Mouse (Mus musculus): ENCODE measurements around the gene Mcoln1. TPM values are rescaled to one million over a fixed set of nuclear protein-coding genes. Genes with fewer than 3 reads are reported as not detected.
A peak's percentile ranks its signal among the peaks of the same experiment; 100 is the strongest.

The Mcoln1 gene
- polyA plus RNA-seq (2015; fragmentation: Nextera tagmentation; extraction: Ambion mirVana), result 72.2 and 73.5 TPM in 2 replicates

- ATAC-seq (ENCODE audit: low FRiP score, low TSS enrichment), result peak; percentile 92
- peak within 1 kb of the TSS; percentile 84 for H3K4me3 ChIP-seq (ENCODE audit: low read length)
- WGBS, result under 1% methylated on average over 65 of the region's 70 CpGs
- H3K27me3 ChIP-seq (ENCODE audit: insufficient read depth, low read length), result no peaks in the 10 kb centered on the region
- peaks cover 20% of the 10 kb centered on the region for H3K36me3 ChIP-seq (ENCODE audit: insufficient read depth, low read length)
- peaks cover 15% of the 10 kb centered on the region for H3K4me1 ChIP-seq (ENCODE audit: insufficient read depth, low read length)
- peaks cover 11% of the 10 kb centered on the region for H3K9me3 ChIP-seq (ENCODE audit: low read length)
- peak within 1 kb of the TSS; percentile 83 for H3K4me2 ChIP-seq (replicated peaks; ENCODE audit: low read depth, low read length)
- peak within 1 kb of the TSS; percentile 88 for H3K9ac ChIP-seq (replicated peaks; ENCODE audit: low read length)
- peak within 1 kb of the TSS; percentile 97 for H3K27ac ChIP-seq (ENCODE audit: low read length)
Measured at GRCm38 (mm10) chr8:3500235-3501090, at the start of gene Mcoln1. Mcoln1 (plus strand) TSS chr8:3500457.

DNA sequence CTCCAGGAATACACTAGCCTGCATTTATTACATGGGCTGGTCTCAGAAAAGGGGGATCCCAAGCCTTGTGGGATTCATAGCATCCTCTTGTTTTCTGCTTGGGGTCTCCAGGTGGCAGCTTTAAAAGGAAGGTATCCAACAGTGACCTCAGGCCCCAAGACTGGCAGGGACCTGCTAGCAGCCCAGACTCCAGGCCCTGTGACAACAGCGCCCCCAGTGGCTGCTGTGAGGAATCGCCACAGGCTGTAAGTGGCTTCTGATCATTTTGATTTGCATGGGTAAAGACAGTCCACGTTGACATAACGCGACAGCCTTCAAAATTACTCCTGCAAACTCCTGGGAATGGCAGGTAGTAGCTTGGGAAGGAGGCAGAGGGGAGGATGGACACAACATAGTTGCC, 49.6 kb upstream of the Mcoln1 start:
- WGBS, result 30% methylated on average over 5 of the region's 5 CpGs
- H3K27ac ChIP-seq (ENCODE audit: low read length), result no peak overlapping the region
- no peak for ATAC-seq (ENCODE audit: low FRiP score, low TSS enrichment)
- H3K9me3 ChIP-seq (ENCODE audit: low read length), result no peaks in the 10 kb centered on the region
- H3K4me2 ChIP-seq (replicated peaks; ENCODE audit: low read depth, low read length), result no peak overlapping the region
- H3K4me1 ChIP-seq (ENCODE audit: insufficient read depth, low read length), result no peaks in the 10 kb centered on the region
- H3K36me3 ChIP-seq (ENCODE audit: insufficient read depth, low read length), result peaks cover 85% of the 10 kb centered on the region
- no peak overlapping the region for H3K4me3 ChIP-seq (ENCODE audit: low read length)
- no peak overlapping the region for H3K9ac ChIP-seq (replicated peaks; ENCODE audit: low read length)
- H3K27me3 ChIP-seq (ENCODE audit: insufficient read depth, low read length), result no peaks in the 10 kb centered on the region

- Histone ChIP-seq H3K27me3 (ENCODE audit: insufficient read depth, low read length) (no peaks in the 10 kb centered on the region), H3K36me3 (ENCODE audit: insufficient read depth, low read length) (peaks cover 87% of the 10 kb centered on the region), H3K4me3 (ENCODE audit: low read length) (no peak overlapping the region), H3K4me2 (replicated peaks; ENCODE audit: low read depth, low read length) (no peak overlapping the region), H3K27ac (ENCODE audit: low read length) (no peak overlapping the region), H3K9ac (replicated peaks; ENCODE audit: low read length) (no peak overlapping the region), H3K4me1 (ENCODE audit: insufficient read depth, low read length) (no peaks in the 10 kb centered on the region), H3K9me3 (ENCODE audit: low read length) (no peaks in the 10 kb centered on the region)
- 89% methylated on average over 25 of the region's 25 CpGs for WGBS
- peak; percentile 55; the same call in 1 of the 2 replicates for ATAC-seq (ENCODE audit: low FRiP score, low TSS enrichment)
Measured at GRCm38 (mm10) chr8:3451992-3452391, 48.3 kb upstream of the Mcoln1 start.

DNA sequence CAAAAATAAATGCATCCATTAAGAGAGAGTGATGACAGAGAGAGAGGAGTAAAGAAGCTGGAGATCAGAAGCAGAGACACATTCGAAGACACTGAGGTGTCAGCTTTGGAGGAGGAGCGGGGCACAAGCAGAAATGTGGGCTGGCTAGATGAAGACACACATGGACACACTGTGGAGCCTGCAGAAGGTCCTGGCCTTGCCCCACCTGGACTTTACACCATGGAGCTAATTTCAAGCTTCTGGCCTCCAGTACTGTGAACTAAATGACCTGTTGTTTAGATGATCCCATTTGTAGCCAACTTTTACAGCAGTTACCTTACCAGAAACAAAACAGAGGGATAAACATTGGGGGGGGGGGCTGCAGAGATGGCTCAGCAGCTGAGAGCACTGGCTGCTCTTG, 37.0 kb upstream of the Mcoln1 start:
- no peaks in the 10 kb centered on the region for H3K9me3 ChIP-seq (ENCODE audit: low read length)
- WGBS, result 82% methylated on average over 2 of the region's 2 CpGs
- ATAC-seq (ENCODE audit: low FRiP score, low TSS enrichment), result no peak

GRCm38 (mm10) chr8:3464309-3464708, 35.9 kb upstream of the Mcoln1 start:
- WGBS, result 52% methylated on average over 5 of the region's 5 CpGs
- Histone ChIP-seq H3K27ac (ENCODE audit: low read length) (no peak overlapping the region), H3K27me3 (ENCODE audit: insufficient read depth, low read length) (no peaks in the 10 kb centered on the region), H3K4me3 (ENCODE audit: low read length) (no peak overlapping the region), H3K36me3 (ENCODE audit: insufficient read depth, low read length) (0 out of 2 replicates have a peak, but pooled peaks cover 2% of the 10 kb centered on the region), H3K4me2 (replicated peaks; ENCODE audit: low read depth, low read length) (no peak overlapping the region), H3K9ac (replicated peaks; ENCODE audit: low read length) (no peak overlapping the region), H3K9me3 (ENCODE audit: low read length) (no peaks in the 10 kb centered on the region), H3K4me1 (ENCODE audit: insufficient read depth, low read length) (peaks cover 4% of the 10 kb centered on the region; the same call in 1 of the 2 replicates)
- ATAC-seq (ENCODE audit: low FRiP score, low TSS enrichment), result no peak

More for the DNA sequence above, 37.0 kb upstream of the Mcoln1 start:
- no peak overlapping the region for H3K4me2 ChIP-seq (replicated peaks; ENCODE audit: low read depth, low read length)
- H3K36me3 ChIP-seq (ENCODE audit: insufficient read depth, low read length), result peaks cover 6% of the 10 kb centered on the region; the same call in 1 of the 2 replicates
- no peak overlapping the region for H3K27ac ChIP-seq (ENCODE audit: low read length)
- no peak overlapping the region for H3K4me3 ChIP-seq (ENCODE audit: low read length)
- H3K4me1 ChIP-seq (ENCODE audit: insufficient read depth, low read length), result peaks cover 4% of the 10 kb centered on the region; the same call in 1 of the 2 replicates
- H3K27me3 ChIP-seq (ENCODE audit: insufficient read depth, low read length), result no peaks in the 10 kb centered on the region
- H3K9ac ChIP-seq (replicated peaks; ENCODE audit: low read length), result no peak overlapping the region

DNA sequence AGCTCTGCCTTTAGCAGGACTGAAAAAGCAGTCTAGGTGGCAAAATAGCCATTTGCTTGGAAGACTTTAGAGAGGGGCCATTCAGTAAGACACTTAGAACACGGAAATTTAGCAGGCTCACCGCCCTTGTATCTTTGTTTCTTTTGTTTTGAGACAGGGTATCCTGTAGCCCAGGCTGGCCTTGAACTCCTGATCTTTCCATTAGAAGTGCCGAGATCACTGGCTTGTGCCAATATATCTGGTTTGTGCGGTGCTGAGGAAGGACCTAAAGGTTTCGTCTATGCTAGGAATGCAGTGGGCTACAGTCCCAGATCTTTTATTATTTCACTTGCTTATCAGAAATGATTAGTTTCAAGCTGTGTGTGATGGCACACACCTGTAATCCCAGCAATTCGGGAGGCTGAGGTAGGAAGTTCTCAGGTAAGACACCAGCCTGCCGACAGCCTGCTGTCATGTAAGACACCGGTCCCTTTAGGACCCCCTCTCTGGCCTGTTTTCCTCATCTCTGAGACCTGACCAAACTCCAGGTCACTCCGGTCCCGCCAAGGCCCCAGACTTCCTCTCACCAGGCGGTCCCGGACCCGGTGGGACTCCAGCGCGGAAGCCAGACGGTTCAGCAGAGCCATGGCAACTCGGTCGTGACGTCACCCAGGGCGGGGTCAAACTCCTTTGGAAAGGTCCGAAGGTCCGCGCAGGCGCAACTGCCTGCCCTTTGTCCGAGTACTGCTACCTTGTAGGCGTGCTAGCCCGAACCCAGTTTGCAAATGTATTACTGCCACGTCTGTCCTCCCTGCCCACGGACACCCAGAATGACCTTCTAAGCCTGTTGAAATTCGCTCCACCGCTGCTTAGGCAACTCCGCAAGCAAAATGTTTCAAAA, 33.0 kb upstream of the Mcoln1 start, which contains the start of gene Pex11g:
TSS of gene Pex11g (minus strand) at position 675 of the 880 bp plus-strand sequence.
- H3K27ac ChIP-seq (ENCODE audit: low read length), result peak within 1 kb of the TSS; percentile 74
- peaks cover 4% of the 10 kb centered on the region; the same call in 1 of the 2 replicates for H3K4me1 ChIP-seq (ENCODE audit: insufficient read depth, low read length)
- peak within 1 kb of the TSS; percentile 47 for H3K4me3 ChIP-seq (ENCODE audit: low read length)
- H3K27me3 ChIP-seq (ENCODE audit: insufficient read depth, low read length), result no peaks in the 10 kb centered on the region
- peak within 1 kb of the TSS; percentile 79 for H3K9ac ChIP-seq (replicated peaks; ENCODE audit: low read length)
- H3K36me3 ChIP-seq (ENCODE audit: insufficient read depth, low read length), result no peaks in the 10 kb centered on the region
- no peaks in the 10 kb centered on the region for H3K9me3 ChIP-seq (ENCODE audit: low read length)
- H3K4me2 ChIP-seq (replicated peaks; ENCODE audit: low read depth, low read length), result peak within 1 kb of the TSS; percentile 54
- peak; percentile 97 for ATAC-seq (ENCODE audit: low FRiP score, low TSS enrichment)
- WGBS, result 6% methylated on average over 32 of the region's 32 CpGs

DNA sequence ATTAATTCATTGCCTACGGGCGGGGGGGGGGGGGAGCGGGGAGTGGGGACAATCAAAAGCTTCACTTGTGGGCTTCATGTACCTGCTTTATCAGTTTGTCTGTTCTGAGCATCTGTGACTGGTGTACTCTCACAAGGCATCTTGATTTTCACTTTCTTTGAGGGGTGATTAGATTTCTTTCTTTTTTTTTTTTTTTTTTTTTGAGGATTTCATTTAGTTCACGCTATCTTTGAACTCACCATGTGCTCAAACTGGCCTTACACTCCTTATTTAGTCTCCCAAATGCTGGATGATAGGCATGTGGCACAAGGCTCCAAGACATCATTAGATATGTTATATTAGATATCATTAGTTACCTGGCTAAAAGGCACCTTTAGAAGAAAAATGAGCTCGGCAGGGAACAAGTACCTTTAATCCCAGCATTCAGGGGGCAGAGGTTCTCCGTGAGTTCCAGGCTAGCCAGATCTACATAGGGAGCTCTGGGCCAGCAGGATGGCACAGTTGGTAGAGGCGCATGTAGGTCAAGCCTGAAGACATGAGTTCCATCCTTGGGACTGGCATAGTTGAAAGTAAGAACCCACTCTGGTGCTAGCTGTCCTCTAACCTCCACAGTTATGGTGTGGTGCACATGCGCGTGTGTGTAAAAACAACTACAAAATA, 32.2 kb upstream of the Mcoln1 start:
- Histone ChIP-seq H3K4me3 (ENCODE audit: low read length) (peak overlapping the region; percentile 47), H3K4me2 (replicated peaks; ENCODE audit: low read depth, low read length) (peak overlapping the region; percentile 54), H3K4me1 (ENCODE audit: insufficient read depth, low read length) (peaks cover 4% of the 10 kb centered on the region; the same call in 1 of the 2 replicates), H3K27ac (ENCODE audit: low read length) (peak overlapping the region; percentile 74), H3K9me3 (ENCODE audit: low read length) (no peaks in the 10 kb centered on the region), H3K27me3 (ENCODE audit: insufficient read depth, low read length) (no peaks in the 10 kb centered on the region), H3K36me3 (ENCODE audit: insufficient read depth, low read length) (no peaks in the 10 kb centered on the region), H3K9ac (replicated peaks; ENCODE audit: low read length) (peak overlapping the region; percentile 79)
- 54% methylated on average over 9 of the region's 9 CpGs for WGBS
- ATAC-seq (ENCODE audit: low FRiP score, low TSS enrichment), result peak; percentile 2; the same call in 1 of the 2 replicates

DNA sequence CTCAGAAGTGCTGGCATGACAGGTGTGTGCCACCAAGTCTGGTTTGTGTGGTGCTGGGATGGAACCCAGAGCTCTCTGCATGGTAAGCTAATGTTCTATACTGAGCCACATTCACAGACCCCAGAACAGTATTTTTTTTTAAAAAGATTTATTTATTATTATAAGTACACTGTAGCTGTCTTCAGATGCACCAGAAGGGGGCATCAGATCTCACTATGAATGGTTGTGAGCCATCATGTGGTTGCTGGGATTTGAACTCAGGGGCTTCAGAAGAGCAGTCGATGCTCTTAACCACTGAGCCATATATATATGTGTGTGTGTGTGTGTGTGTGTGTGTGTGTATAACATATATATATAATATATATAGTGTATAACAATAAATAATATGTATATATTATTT, 31.4 kb upstream of the Mcoln1 start:
- Histone ChIP-seq H3K4me2 (replicated peaks; ENCODE audit: low read depth, low read length) (no peak overlapping the region), H3K9ac (replicated peaks; ENCODE audit: low read length) (no peak overlapping the region), H3K9me3 (ENCODE audit: low read length) (no peaks in the 10 kb centered on the region), H3K36me3 (ENCODE audit: insufficient read depth, low read length) (no peaks in the 10 kb centered on the region), H3K27ac (ENCODE audit: low read length) (no peak overlapping the region), H3K4me1 (ENCODE audit: insufficient read depth, low read length) (peaks cover 4% of the 10 kb centered on the region; the same call in 1 of the 2 replicates), H3K27me3 (ENCODE audit: insufficient read depth, low read length) (no peaks in the 10 kb centered on the region), H3K4me3 (ENCODE audit: low read length) (no peak overlapping the region)
- WGBS, result 87% methylated on average over 1 of the region's 1 CpGs
- no peak for ATAC-seq (ENCODE audit: low FRiP score, low TSS enrichment)

GRCm38 (mm10) chr8:3470562-3470961, 29.7 kb upstream of the Mcoln1 start, which contains the start of gene Tex45:
Tex45 (plus strand) TSS chr8:3470862.
- H3K27me3 ChIP-seq (ENCODE audit: insufficient read depth, low read length), result 0 out of 2 replicates have a peak, but pooled peaks cover 4% of the 10 kb centered on the region
- H3K4me3 ChIP-seq (ENCODE audit: low read length), result no peak within 1 kb of the TSS
- no peak within 1 kb of the TSS for H3K27ac ChIP-seq (ENCODE audit: low read length)
- no peak within 1 kb of the TSS for H3K9ac ChIP-seq (replicated peaks; ENCODE audit: low read length)
- no peak within 1 kb of the TSS for H3K4me2 ChIP-seq (replicated peaks; ENCODE audit: low read depth, low read length)
- H3K9me3 ChIP-seq (ENCODE audit: low read length), result no peaks in the 10 kb centered on the region
- H3K4me1 ChIP-seq (ENCODE audit: insufficient read depth, low read length), result peaks cover 4% of the 10 kb centered on the region; the same call in 1 of the 2 replicates
- no peaks in the 10 kb centered on the region for H3K36me3 ChIP-seq (ENCODE audit: insufficient read depth, low read length)
- ATAC-seq (ENCODE audit: low FRiP score, low TSS enrichment), result no peak
